Mouse (Mus musculus) heart, postnatal 36 days (tissue): ENCODE results near the gene Magix. TPM values are rescaled to one million over a fixed set of nuclear protein-coding genes. Genes with fewer than 3 reads are reported as not detected.
A peak's percentile ranks its signal among the peaks of the same experiment; 100 is the strongest.

Experiments
- DNase-seq, 2 experiments: peaks; one replicate each; pipeline ENCODE4 v3.0.0; 2021 to 2022
- intact Hi-C: fragments of 180-260 bp; cut with DNase I; formaldehyde crosslinking; loops from one replicate; pipeline ENCODE4 v1.15.1; 2025
- total RNA-seq, 2 experiments: library from RNA; stranded (reverse); gene quantifications; 2 replicates each; pipeline ENCODE4 v1.2.3; 2021

Magix gene
- total RNA-seq, 2 experiments from 2014 or later, result 25.2 to 33.2 TPM

DNA sequence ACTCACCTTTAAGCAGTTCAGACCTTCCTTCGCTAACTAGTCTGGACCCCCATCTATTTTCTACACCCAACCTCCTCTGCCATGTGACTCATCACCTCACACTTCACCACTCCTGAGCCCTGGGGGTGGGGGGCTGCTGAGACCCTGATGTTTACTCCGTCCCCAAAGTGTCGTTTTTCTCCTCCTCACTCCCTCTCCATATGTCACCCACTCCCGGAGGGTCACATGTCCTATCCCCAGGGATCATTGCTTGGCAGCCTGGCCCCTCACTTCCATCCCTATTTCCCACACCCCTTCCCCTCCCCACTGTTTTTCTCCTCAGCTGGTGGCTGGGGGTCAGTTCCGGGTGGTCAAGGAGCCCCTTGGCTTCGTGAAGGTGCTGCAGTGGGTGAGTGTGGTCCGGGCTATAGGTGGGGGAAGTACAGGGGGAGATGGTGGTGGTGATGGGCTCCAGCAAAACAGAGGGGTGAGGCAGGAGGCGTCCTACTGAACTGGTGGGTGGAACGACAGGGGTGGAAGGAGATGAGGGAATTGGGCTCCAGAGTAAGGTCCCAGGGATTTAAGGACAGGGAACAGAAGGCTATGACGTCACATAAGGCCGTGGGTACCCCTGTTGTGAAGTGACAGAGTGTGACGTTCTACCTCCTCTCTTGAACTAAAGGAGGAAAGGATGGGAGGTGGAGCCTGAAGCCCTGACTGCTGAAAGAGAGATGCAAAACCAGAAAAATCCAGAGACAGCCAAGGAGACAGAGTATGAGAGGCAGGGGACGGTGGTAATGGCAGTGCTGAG lies 41.3 kb downstream of the Magix start:
- intact Hi-C loops, result loop anchor here (5.0 kb wide), 1 partner anchor 217 kb away; no protein-coding TSS in a partner anchor
- no peak for DNase-seq

DNA sequence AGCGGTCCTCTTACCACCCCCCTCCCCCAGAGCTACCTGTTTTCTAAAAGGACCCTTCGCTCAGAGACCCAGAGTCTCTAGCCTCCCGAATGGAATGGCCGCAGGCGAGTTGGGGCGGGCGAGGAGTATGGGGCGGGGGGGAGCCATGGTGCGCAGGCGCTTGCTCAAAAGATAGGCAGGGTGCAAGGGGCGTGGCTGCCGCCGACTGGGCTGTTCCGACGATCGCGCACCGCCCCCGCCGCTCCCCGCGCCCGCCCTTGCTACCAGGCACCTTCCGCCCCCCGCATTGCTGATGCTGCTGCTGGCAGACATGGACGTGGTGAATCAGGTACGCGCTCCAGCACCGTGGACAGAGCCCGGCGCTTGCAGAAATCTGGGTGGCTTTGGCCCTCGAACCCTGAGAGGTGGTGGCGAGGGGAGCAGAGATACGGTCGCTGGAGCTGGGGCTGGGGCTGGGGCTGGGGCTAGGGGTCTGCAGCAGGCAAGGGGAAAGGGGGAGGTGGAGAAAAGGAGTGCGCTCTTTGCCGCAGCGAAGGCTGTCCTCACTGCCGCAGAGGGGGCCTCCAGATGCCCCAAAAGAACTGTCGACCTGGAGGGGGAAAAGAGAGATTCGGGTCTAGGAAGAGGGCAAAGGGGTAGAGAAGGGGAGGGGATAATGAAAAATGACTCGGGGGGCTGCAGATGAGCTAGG lies 42.5 kb downstream of the Magix start, which contains the start of gene Syp:
Gene Syp (plus strand): TSS at position 71 of the 691 bp plus-strand sequence.
- intact Hi-C loops, result no loop called here

DNA sequence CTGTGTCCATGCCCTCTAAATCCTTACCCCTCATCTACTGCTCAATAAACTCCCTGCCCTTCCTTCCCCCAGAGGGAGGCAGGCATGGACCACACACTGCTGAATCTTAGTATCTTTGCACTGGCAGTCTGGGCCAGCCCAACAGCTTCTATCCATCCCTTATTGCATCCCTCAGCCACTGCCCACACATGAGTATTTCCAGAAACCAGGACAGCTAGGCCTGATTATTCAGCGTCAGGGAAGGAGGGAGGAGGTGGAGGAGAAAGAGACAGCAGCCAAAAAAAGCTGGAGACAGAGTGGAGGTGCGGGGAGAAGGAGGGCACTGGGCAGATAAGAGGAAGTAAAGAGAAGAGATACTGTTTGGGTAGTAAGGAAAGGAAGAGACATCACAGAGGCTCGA lies 46.0 kb downstream of the Magix start:
- intact Hi-C loops, result no loop called here
- DNase-seq, result no peak

More for the DNA sequence above, 42.5 kb downstream of the Magix start, which contains the start of gene Syp:
- peak; percentile 45 to 66 for DNase-seq

DNA sequence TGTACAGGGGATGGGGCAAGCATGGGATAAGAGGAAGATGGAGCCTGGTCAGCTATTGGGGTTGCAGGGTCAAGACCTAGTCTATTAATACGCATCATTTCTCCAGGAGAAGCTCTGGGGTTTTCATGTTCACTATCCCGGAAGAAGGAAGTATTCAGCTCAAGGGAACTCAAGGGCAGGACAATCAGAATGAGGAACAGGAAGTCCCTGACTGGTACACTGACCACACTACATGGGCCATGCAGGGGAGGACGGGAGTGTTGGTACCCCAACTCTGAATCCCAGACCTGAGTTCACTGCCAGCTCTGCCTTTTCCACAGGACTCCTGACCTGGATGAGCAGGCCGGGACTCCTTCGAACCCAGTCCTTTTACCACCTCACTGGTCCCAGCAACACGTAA lies 48.5 kb downstream of the Magix start:
- intact Hi-C loops, result no loop called here
- no peak for DNase-seq

Other genes with a start within 250 kb of the Magix start
- not detected for gene Foxp3, start 107.6 kb downstream of the Magix start, total RNA-seq
- 1 to 10 TPM; 2.0 to 3.0 TPM for gene Ppp1r3f, start 107.0 kb downstream of the Magix start, total RNA-seq
- gene Ccdc22, start 75.7 kb downstream of the Magix start, total RNA-seq, result 10 to 100 TPM; 10.8 to 10.9 TPM
- not detected for gene Cacna1f, start 74.2 kb downstream of the Magix start, total RNA-seq
- 1 to 10 TPM; 1.0 to 2.6 TPM for gene Syp, start 42.8 kb downstream of the Magix start, total RNA-seq
- 10 to 100 TPM; 17.0 to 26.0 TPM for gene Prickle3, start 24.0 kb downstream of the Magix start, total RNA-seq
- 10 to 100 TPM; 48.4 to 62.1 TPM for gene Plp2, start 9.9 kb downstream of the Magix start, total RNA-seq
- gene Gpkow, start 15.9 kb upstream of the Magix start, total RNA-seq, result 10 to 100 TPM; 19.1 to 21.4 TPM
- 10 to 100 TPM; 46.3 to 55.4 TPM for gene Wdr45, start 33.1 kb upstream of the Magix start, total RNA-seq
- gene Gm45208, start 41.0 kb upstream of the Magix start, total RNA-seq, result under 1 TPM in 1 of 2 experiments, not detected in 1; 0.68 TPM
- 1 to 10 TPM; 5.4 to 5.7 TPM for gene Praf2, start 47.2 kb upstream of the Magix start, total RNA-seq
- 1 to 10 TPM in 1 of 2 experiments, under 1 TPM in 1; 0.42 to 1.8 TPM for gene Ccdc120, start 69.7 kb upstream of the Magix start, total RNA-seq
- 10 to 100 TPM; 14.3 to 17.3 TPM for gene Tfe3, start 81.3 kb upstream of the Magix start, total RNA-seq
- gene Gripap1, start 108.5 kb upstream of the Magix start, total RNA-seq, result 10 to 100 TPM; 25.1 to 25.4 TPM
- gene Kcnd1, start 141.0 kb upstream of the Magix start, total RNA-seq, result under 1 TPM; 0.19 to 0.28 TPM
- 10 to 100 TPM; 26.1 to 27.8 TPM for gene Otud5, start 160.1 kb upstream of the Magix start, total RNA-seq
- gene Pim2, start 197.0 kb upstream of the Magix start, total RNA-seq, result 1 to 10 TPM; 2.4 to 3.3 TPM
- gene Slc35a2, start 202.8 kb upstream of the Magix start, total RNA-seq, result 10 to 100 TPM; 13.2 to 16.7 TPM
- gene Pqbp1, start 218.0 kb upstream of the Magix start, total RNA-seq, result 10 to 100 TPM; 22.2 to 22.4 TPM
- 10 to 100 TPM; 44.5 to 49.0 TPM for gene Timm17b, start 218.1 kb upstream of the Magix start, total RNA-seq
- not detected for gene Gm10491, start 226.6 kb upstream of the Magix start, total RNA-seq
- not detected for gene Gm10490, start 228.3 kb upstream of the Magix start, total RNA-seq
- under 1 TPM in 1 of 2 experiments, not detected in 1; 0.25 TPM for gene Pcsk1n, start 238.6 kb upstream of the Magix start, total RNA-seq
- gene Eras, start 247.4 kb upstream of the Magix start, total RNA-seq, result not detected